Mouse (Mus musculus): ENCODE results near the gene C1rl. TPM values are rescaled to one million over a fixed set of nuclear protein-coding genes. Genes with fewer than 3 reads are reported as not detected.

The C1rl gene
- polyA plus RNA-seq, 2 experiments = 0.47 to 0.81 TPM

GRCm38 (mm10) chr6:124448186-124448852 is 44.6 kb upstream of the C1rl start:
- WGBS = 78% methylated on average over 10 of the region's 10 CpGs
- no peak for ATAC-seq (ENCODE audit: low FRiP score, low read depth)
- Histone ChIP-seq H3K4me2 (replicated peaks; ENCODE audit: low read depth, low read length, severe bottlenecking) (no peak overlapping the region), H3K27ac (replicated peaks; ENCODE audit: low read depth, low read length) (no peak overlapping the region), H3K9ac (ENCODE audit: low read depth, low read length, severe bottlenecking) (no peak overlapping the region), H3K36me3 (ENCODE audit: control insufficient read depth, insufficient read depth, low read length) (no peaks in the 10 kb centered on the region), H3K27me3 (ENCODE audit: control insufficient read depth, insufficient read depth, low read length) (no peaks in the 10 kb centered on the region), H3K4me1 (ENCODE audit: control insufficient read depth, insufficient read depth, low read length) (no peaks in the 10 kb centered on the region), H3K4me3 (replicated peaks; ENCODE audit: low read length) (no peak overlapping the region), H3K9me3 (ENCODE audit: control insufficient read depth, low read length) (no peaks in the 10 kb centered on the region)
- DNase-seq (ENCODE audit: low spot score) = no peak
- no peak for TF ChIP-seq POLR2A (IDR thresholded peaks at IDR 0.05; ENCODE audit: borderline replicate concordance, extremely low read depth, insufficient read depth, insufficient read length)

DNA sequence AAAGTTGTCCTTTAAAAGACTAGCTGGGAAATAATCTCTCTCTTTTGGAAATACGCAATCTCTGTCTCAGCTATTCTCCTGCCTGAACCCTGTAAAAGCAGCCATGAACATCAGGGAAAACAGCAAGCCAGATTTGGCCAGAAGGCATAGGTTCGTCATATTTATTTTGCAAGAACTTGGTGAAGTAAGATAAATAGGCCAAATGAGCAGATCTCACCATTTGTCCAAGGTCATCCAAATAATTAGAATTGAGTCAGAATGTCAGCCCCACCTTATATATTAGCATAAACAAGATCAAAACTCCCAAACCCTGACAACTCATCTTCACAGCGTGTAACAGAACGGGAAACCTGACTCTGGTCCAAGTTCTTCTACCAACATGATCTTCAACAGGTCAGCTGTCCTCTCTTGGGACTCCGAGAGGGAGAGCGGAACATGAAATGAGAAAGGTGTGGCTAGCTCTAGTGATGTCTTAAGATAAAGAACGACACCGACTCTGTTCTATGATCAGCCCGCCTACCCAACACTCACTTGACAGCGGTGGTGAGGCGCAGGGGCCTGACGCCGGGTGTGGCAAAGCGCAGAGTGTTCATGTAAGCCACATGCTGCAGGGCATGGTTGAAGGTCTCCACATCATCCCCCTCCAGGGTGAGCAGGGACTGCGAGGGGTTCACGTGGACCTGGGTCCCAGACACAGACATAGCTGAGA is 43.8 kb upstream of the C1rl start:
- H3K9ac ChIP-seq (ENCODE audit: low read depth, low read length, severe bottlenecking) = no peak overlapping the region
- no peak overlapping the region for H3K4me2 ChIP-seq (replicated peaks; ENCODE audit: low read depth, low read length, severe bottlenecking)
- no peaks in the 10 kb centered on the region for H3K9me3 ChIP-seq (ENCODE audit: control insufficient read depth, low read length)
- H3K36me3 ChIP-seq (ENCODE audit: control insufficient read depth, insufficient read depth, low read length) = no peaks in the 10 kb centered on the region
- no peak for TF ChIP-seq POLR2A (IDR thresholded peaks at IDR 0.05; ENCODE audit: borderline replicate concordance, extremely low read depth, insufficient read depth, insufficient read length)
- WGBS = 93% methylated on average over 16 of the region's 16 CpGs
- H3K4me1 ChIP-seq (ENCODE audit: control insufficient read depth, insufficient read depth, low read length) = no peaks in the 10 kb centered on the region
- no peak overlapping the region for H3K4me3 ChIP-seq (replicated peaks; ENCODE audit: low read length)
- DNase-seq (ENCODE audit: low spot score) (no peak), ATAC-seq (ENCODE audit: low FRiP score, low read depth) (no peak)
- no peaks in the 10 kb centered on the region for H3K27me3 ChIP-seq (ENCODE audit: control insufficient read depth, insufficient read depth, low read length)
- H3K27ac ChIP-seq (replicated peaks; ENCODE audit: low read depth, low read length) = no peak overlapping the region

DNA sequence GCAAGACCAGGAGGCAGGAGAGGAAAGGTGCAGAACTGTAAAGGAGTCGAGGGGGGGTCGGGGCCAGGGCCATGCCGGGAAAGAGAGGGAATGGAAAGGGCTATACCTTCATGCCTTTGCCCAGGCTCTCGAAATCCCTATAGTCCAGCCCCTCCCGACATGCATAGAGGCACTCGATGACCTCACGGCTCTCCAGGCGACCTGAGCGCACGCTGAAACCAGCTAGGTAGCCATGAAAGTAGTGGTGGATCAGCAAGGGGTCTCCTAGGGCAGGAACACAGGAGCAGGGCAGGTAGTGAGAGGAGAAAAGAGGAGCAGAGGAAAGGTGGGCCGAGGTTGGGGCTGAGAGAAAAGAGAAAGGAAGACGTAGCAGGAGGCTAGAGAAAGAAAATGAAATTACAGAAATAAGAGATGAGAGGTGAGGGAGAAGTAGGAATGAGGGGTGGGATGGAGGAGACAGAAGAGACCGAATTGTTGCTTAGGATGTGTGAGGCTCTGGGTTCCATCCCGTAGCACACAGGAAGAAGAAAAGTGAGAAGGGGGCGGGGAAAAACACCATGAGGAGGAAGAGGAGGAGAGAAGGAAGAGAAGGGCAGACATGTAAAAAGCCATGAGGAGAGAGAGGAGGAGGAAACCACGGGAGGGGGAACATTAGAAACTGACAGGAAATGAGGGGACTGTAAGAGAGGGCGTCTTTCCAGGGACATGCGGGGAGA is 43.1 kb upstream of the C1rl start:
- no peak for TF ChIP-seq POLR2A (IDR thresholded peaks at IDR 0.05; ENCODE audit: borderline replicate concordance, extremely low read depth, insufficient read depth, insufficient read length)
- H3K27me3 ChIP-seq (ENCODE audit: control insufficient read depth, insufficient read depth, low read length) = no peaks in the 10 kb centered on the region
- H3K9ac ChIP-seq (ENCODE audit: low read depth, low read length, severe bottlenecking) = no peak overlapping the region
- no peaks in the 10 kb centered on the region for H3K4me1 ChIP-seq (ENCODE audit: control insufficient read depth, insufficient read depth, low read length)
- DNase-seq (ENCODE audit: low spot score) (no peak), ATAC-seq (ENCODE audit: low FRiP score, low read depth) (no peak)
- H3K36me3 ChIP-seq (ENCODE audit: control insufficient read depth, insufficient read depth, low read length) = no peaks in the 10 kb centered on the region
- H3K9me3 ChIP-seq (ENCODE audit: control insufficient read depth, low read length) = no peaks in the 10 kb centered on the region
- whole genome bisulfite sequencing = 82% methylated on average over 18 of the region's 18 CpGs
- H3K27ac ChIP-seq (replicated peaks; ENCODE audit: low read depth, low read length) = no peak overlapping the region
- H3K4me2 ChIP-seq (replicated peaks; ENCODE audit: low read depth, low read length, severe bottlenecking) = no peak overlapping the region
- no peak overlapping the region for H3K4me3 ChIP-seq (replicated peaks; ENCODE audit: low read length)

- Histone ChIP-seq H3K4me1 (ENCODE audit: control insufficient read depth, insufficient read depth, low read length) (no peaks in the 10 kb centered on the region), H3K9ac (ENCODE audit: low read depth, low read length, severe bottlenecking) (no peak overlapping the region), H3K4me2 (replicated peaks; ENCODE audit: low read depth, low read length, severe bottlenecking) (no peak overlapping the region), H3K27me3 (ENCODE audit: control insufficient read depth, insufficient read depth, low read length) (no peaks in the 10 kb centered on the region), H3K36me3 (ENCODE audit: control insufficient read depth, insufficient read depth, low read length) (no peaks in the 10 kb centered on the region), H3K9me3 (ENCODE audit: control insufficient read depth, low read length) (no peaks in the 10 kb centered on the region), H3K4me3 (replicated peaks; ENCODE audit: low read length) (no peak overlapping the region), H3K27ac (replicated peaks; ENCODE audit: low read depth, low read length) (no peak overlapping the region)
- no peak for ATAC-seq (ENCODE audit: low FRiP score, low read depth)
- 67% methylated on average over 3 of the region's 3 CpGs for WGBS
- no peak for TF ChIP-seq POLR2A (IDR thresholded peaks at IDR 0.05; ENCODE audit: borderline replicate concordance, extremely low read depth, insufficient read depth, insufficient read length)
- no peak for DNase-seq (ENCODE audit: low spot score)
Observed at GRCm38 (mm10) chr6:124451995-124452394, 40.9 kb upstream of the C1rl start.

- Histone ChIP-seq H3K4me1 (ENCODE audit: control insufficient read depth, insufficient read depth, low read length) (no peaks in the 10 kb centered on the region), H3K27me3 (ENCODE audit: control insufficient read depth, insufficient read depth, low read length) (no peaks in the 10 kb centered on the region), H3K27ac (replicated peaks; ENCODE audit: low read depth, low read length) (no peak overlapping the region), H3K4me3 (replicated peaks; ENCODE audit: low read length) (no peak overlapping the region), H3K9ac (ENCODE audit: low read depth, low read length, severe bottlenecking) (no peak overlapping the region), H3K36me3 (ENCODE audit: control insufficient read depth, insufficient read depth, low read length) (no peaks in the 10 kb centered on the region), H3K4me2 (replicated peaks; ENCODE audit: low read depth, low read length, severe bottlenecking) (no peak overlapping the region), H3K9me3 (ENCODE audit: control insufficient read depth, low read length) (no peaks in the 10 kb centered on the region)
- no peak for DNase-seq (ENCODE audit: low spot score)
- 42% methylated on average over 4 of the region's 4 CpGs for WGBS
- no peak for TF ChIP-seq POLR2A (IDR thresholded peaks at IDR 0.05; ENCODE audit: borderline replicate concordance, extremely low read depth, insufficient read depth, insufficient read length)
- no peak for ATAC-seq (ENCODE audit: low FRiP score, low read depth)
Observed at GRCm38 (mm10) chr6:124453756-124454155, 39.2 kb upstream of the C1rl start.
